Mouse (Mus musculus) heart, embryonic 13.5 days (tissue): ENCODE results near the gene Ptgir. TPM values are rescaled to one million over a fixed set of nuclear protein-coding genes. Genes with fewer than 3 reads are reported as not detected.

ENCODE experiments used
- ATAC-seq: fragments of 200-750 bp; cut with Nextera tagmentation; 2 replicates; pipeline ENCODE4 v1.8.0; 2017; ENCODE audit warnings: moderate TSS enrichment; ENCODE audit not compliant: insufficient number of reproducible peaks, low FRiP score, low TSS enrichment; ENCODE audit errors: extremely low read depth
- H3K27ac ChIP-seq: fragments of 300-500 bp; sonication (generic); replicated peaks from 2 replicates; pipeline ENCODE4 v1.5.1; 2015; ENCODE audit warnings: moderate library complexity, mild to moderate bottlenecking, inconsistent platforms
- H3K27me3 ChIP-seq: fragments of 300-500 bp; sonication (generic); replicated peaks from 2 replicates; pipeline ENCODE4 v1.6.1; 2015; ENCODE audit warnings: mild to moderate bottlenecking, inconsistent platforms
- H3K36me3 ChIP-seq: fragments of 300-500 bp; sonication (generic); 2 replicates; pipeline ENCODE4 v1.6.1; 2015; ENCODE audit warnings: mild to moderate bottlenecking, inconsistent platforms
- H3K4me1 ChIP-seq: fragments of 300-500 bp; sonication (generic); 2 replicates; pipeline ENCODE4 v1.6.1; 2015; ENCODE audit warnings: inconsistent platforms
- H3K4me2 ChIP-seq: fragments of 300-500 bp; sonication (generic); 2 replicates; pipeline ENCODE4 v1.6.1; 2015; ENCODE audit warnings: inconsistent platforms, mild to moderate bottlenecking, moderate library complexity
- H3K4me3 ChIP-seq: fragments of 300-500 bp; sonication (generic); 2 replicates; pipeline ENCODE4 v1.5.1; 2015; ENCODE audit warnings: moderate library complexity, mild to moderate bottlenecking, inconsistent platforms
- H3K9ac ChIP-seq: fragments of 300-500 bp; sonication (generic); 2 replicates; pipeline ENCODE4 v1.6.1; 2015; ENCODE audit warnings: inconsistent platforms, mild to moderate bottlenecking, moderate library complexity
- H3K9me3 ChIP-seq: fragments of 300-500 bp; sonication (generic); 2 replicates; pipeline ENCODE4 v1.6.1; 2016; ENCODE audit warnings: inconsistent platforms
- WGBS: fragments of 180-500 bp; shearing (Covaris S2); methylation state at CpG from one replicate; pipeline ENCODE4 v1.1.7; 2015; ENCODE audit warnings: mixed read lengths; 5-methylcytosine and 5-hydroxymethylcytosine counted together
- polyA plus RNA-seq: library from polyadenylated mRNA; unstranded; fragments of >200 nt; fragmentation: Nextera tagmentation; extraction: Ambion mirVana; gene quantifications from 2 replicates; pipeline ENCODE4 v1.2.1, GENCODE M21; 2015

Ptgir gene
- polyA plus RNA-seq, 1 experiment from 2014 or later, result 0.32 TPM

- Histone ChIP-seq H3K27me3 (no peaks in the 10 kb centered on the region), H3K4me2 (no peak overlapping the region), H3K36me3 (no peaks in the 10 kb centered on the region), H3K4me1 (peaks cover 5% of the 10 kb centered on the region; the same call in 1 of the 2 replicates), H3K27ac (no peak overlapping the region), H3K9me3 (no peaks in the 10 kb centered on the region), H3K9ac (no peak overlapping the region), H3K4me3 (no peak overlapping the region)
- no peak for ATAC-seq
- 43% methylated on average over 2 of the region's 2 CpGs for WGBS
Measured at GRCm38 (mm10) chr7:16928341-16928740, 22.1 kb downstream of the Ptgir start.

- Histone ChIP-seq H3K4me3 (no peak overlapping the region), H3K36me3 (no peaks in the 10 kb centered on the region), H3K27me3 (no peaks in the 10 kb centered on the region), H3K27ac (no peak overlapping the region), H3K9ac (no peak overlapping the region), H3K4me2 (no peak overlapping the region), H3K9me3 (no peaks in the 10 kb centered on the region), H3K4me1 (no peaks in the 10 kb centered on the region; the same call in 1 of the 2 replicates)
- ATAC-seq, result no peak
- 12% methylated on average over 1 of the region's 1 CpGs for WGBS
Measured at GRCm38 (mm10) chr7:16930850-16931249, 24.6 kb downstream of the Ptgir start.

GRCm38 (mm10) chr7:16931968-16932627 lies 25.8 kb downstream of the Ptgir start:
- no peak overlapping the region for H3K4me3 ChIP-seq
- WGBS, result 17% methylated on average over 14 of the region's 14 CpGs
- no peaks in the 10 kb centered on the region for H3K9me3 ChIP-seq
- no peak overlapping the region for H3K27ac ChIP-seq
- no peaks in the 10 kb centered on the region for H3K36me3 ChIP-seq
- no peak overlapping the region for H3K9ac ChIP-seq
- no peaks in the 10 kb centered on the region for H3K27me3 ChIP-seq
- H3K4me1 ChIP-seq, result no peaks in the 10 kb centered on the region; the same call in 1 of the 2 replicates
- no peak for ATAC-seq
- H3K4me2 ChIP-seq, result no peak overlapping the region

GRCm38 (mm10) chr7:16932704-16933577 lies 26.7 kb downstream of the Ptgir start:
- no peaks in the 10 kb centered on the region for H3K27me3 ChIP-seq
- no peak overlapping the region for H3K4me3 ChIP-seq
- H3K9ac ChIP-seq, result no peak overlapping the region
- no peaks in the 10 kb centered on the region for H3K9me3 ChIP-seq
- no peak overlapping the region for H3K27ac ChIP-seq
- ATAC-seq, result no peak
- H3K4me1 ChIP-seq, result no peaks in the 10 kb centered on the region; the same call in 1 of the 2 replicates
- no peak overlapping the region for H3K4me2 ChIP-seq
- 37% methylated on average over 14 of the region's 14 CpGs for WGBS
- no peaks in the 10 kb centered on the region for H3K36me3 ChIP-seq

GRCm38 (mm10) chr7:16937312-16937711 lies 31.0 kb downstream of the Ptgir start:
- Histone ChIP-seq H3K27ac (no peak overlapping the region), H3K9me3 (no peaks in the 10 kb centered on the region), H3K4me3 (no peak overlapping the region), H3K36me3 (no peaks in the 10 kb centered on the region), H3K4me2 (no peak overlapping the region), H3K9ac (no peak overlapping the region), H3K4me1 (peaks cover 17% of the 10 kb centered on the region), H3K27me3 (no peaks in the 10 kb centered on the region)
- ATAC-seq, result no peak
- 39% methylated on average over 4 of the region's 4 CpGs for WGBS

- H3K27me3 ChIP-seq, result no peaks in the 10 kb centered on the region
- H3K9ac ChIP-seq, result no peak overlapping the region
- no peaks in the 10 kb centered on the region for H3K9me3 ChIP-seq
- H3K27ac ChIP-seq, result no peak overlapping the region
- ATAC-seq, result no peak
- no peaks in the 10 kb centered on the region for H3K36me3 ChIP-seq
- WGBS, result 70% methylated on average over 17 of the region's 17 CpGs
- peaks cover 17% of the 10 kb centered on the region for H3K4me1 ChIP-seq
- no peak overlapping the region for H3K4me2 ChIP-seq
- no peak overlapping the region for H3K4me3 ChIP-seq
Measured at GRCm38 (mm10) chr7:16938117-16938791, 32.0 kb downstream of the Ptgir start.

- peak overlapping the region; percentile 41 for H3K9ac ChIP-seq
- no peaks in the 10 kb centered on the region for H3K36me3 ChIP-seq
- no peak for ATAC-seq
- 25% methylated on average over 7 of the region's 7 CpGs for WGBS
- H3K27ac ChIP-seq, result peak overlapping the region; percentile 26
- H3K4me2 ChIP-seq, result peak overlapping the region; percentile 19; the same call in 1 of the 2 replicates
- no peak overlapping the region for H3K4me3 ChIP-seq
- H3K9me3 ChIP-seq, result no peaks in the 10 kb centered on the region
- peaks cover 11% of the 10 kb centered on the region for H3K27me3 ChIP-seq
- H3K4me1 ChIP-seq, result peaks cover 30% of the 10 kb centered on the region
Measured at GRCm38 (mm10) chr7:16940292-16940691, 34.0 kb downstream of the Ptgir start.

GRCm38 (mm10) chr7:16942861-16943260 lies 36.6 kb downstream of the Ptgir start:
- 62% methylated on average over 4 of the region's 4 CpGs for WGBS
- no peak overlapping the region for H3K4me3 ChIP-seq
- no peak overlapping the region for H3K9ac ChIP-seq
- peaks cover 37% of the 10 kb centered on the region for H3K27me3 ChIP-seq
- no peak overlapping the region for H3K4me2 ChIP-seq
- no peak for ATAC-seq
- H3K27ac ChIP-seq, result no peak overlapping the region
- no peaks in the 10 kb centered on the region for H3K9me3 ChIP-seq
- H3K36me3 ChIP-seq, result no peaks in the 10 kb centered on the region
- H3K4me1 ChIP-seq, result peaks cover 55% of the 10 kb centered on the region

GRCm38 (mm10) chr7:16944061-16944807 lies 37.9 kb downstream of the Ptgir start, which contains the start of gene Pnmal2:
Gene Pnmal2 (plus strand): TSS chr7:16944682.
- H3K4me1 ChIP-seq, result peaks cover 62% of the 10 kb centered on the region
- H3K27me3 ChIP-seq, result peaks cover 50% of the 10 kb centered on the region
- ATAC-seq, result peak; percentile 69; the same call in 1 of the 2 replicates
- peak within 1 kb of the TSS; percentile 92 for H3K4me2 ChIP-seq
- no peak within 1 kb of the TSS for H3K27ac ChIP-seq
- H3K9me3 ChIP-seq, result no peaks in the 10 kb centered on the region
- WGBS, result 18% methylated on average over 36 of the region's 36 CpGs
- H3K9ac ChIP-seq, result peak within 1 kb of the TSS; percentile 87
- H3K4me3 ChIP-seq, result peak within 1 kb of the TSS; percentile 66
- no peaks in the 10 kb centered on the region for H3K36me3 ChIP-seq

- Histone ChIP-seq H3K9me3 (no peaks in the 10 kb centered on the region), H3K27me3 (peaks cover 56% of the 10 kb centered on the region), H3K4me1 (peaks cover 64% of the 10 kb centered on the region), H3K27ac (no peak overlapping the region), H3K36me3 (no peaks in the 10 kb centered on the region), H3K4me2 (peak overlapping the region; percentile 92), H3K9ac (peak overlapping the region; percentile 87), H3K4me3 (peak overlapping the region; percentile 66)
- under 1% methylated on average over 22 of the region's 22 CpGs for WGBS
- no peak for ATAC-seq
Measured at GRCm38 (mm10) chr7:16944808-16945315, 38.6 kb downstream of the Ptgir start.
